Mouse (Mus musculus) MEL (cell line): Measurements from ENCODE around the gene Palm3. TPM values are rescaled to one million over a fixed set of nuclear protein-coding genes. Genes with fewer than 3 reads are reported as not detected.

Source experiments
- DNase-seq: peaks from one replicate; pipeline ENCODE4 v3.0.0; 2011; ENCODE audit warnings: low read depth, low spot score
- H3K27ac ChIP-seq: 2 replicates; pipeline ENCODE4 v1.5.1; 2012; ENCODE audit warnings: low read depth, mild to moderate bottlenecking, control low read depth, low read length, moderate library complexity; ENCODE audit not compliant: control insufficient read depth
- H3K27me3 ChIP-seq, 2 experiments: fragments of 150-350 bp in 1 of 2; sonication (generic) in 1 of 2; 2 replicates each; pipeline ENCODE4 v1.6.1; 2012; ENCODE audit warnings: low read length in 2 of 2, mild to moderate bottlenecking in 2 of 2, improper control_type of control experiment in 1 of 2, moderate library complexity in 1 of 2; ENCODE audit not compliant: insufficient read depth in 2 of 2, control insufficient read depth in 1 of 2
- H3K36me3 ChIP-seq, 2 experiments: 2 replicates each; pipeline ENCODE4 v1.6.1; 2012 to 2014; ENCODE audit warnings: low read length in 2 of 2, improper control_type of control experiment in 1 of 2, inconsistent platforms in 1 of 2, mild to moderate bottlenecking in 1 of 2; ENCODE audit not compliant: insufficient read depth in 2 of 2, control insufficient read depth in 1 of 2
- H3K4me1 ChIP-seq, 2 experiments: fragments of 150-350 bp in 1 of 2; sonication (generic) in 1 of 2; 2 replicates each; pipeline ENCODE4 v1.6.1; 2012; ENCODE audit warnings: low read length in 2 of 2, improper control_type of control experiment in 1 of 2, mild to moderate bottlenecking in 1 of 2; ENCODE audit not compliant: insufficient read depth in 2 of 2, control insufficient read depth in 1 of 2
- H3K4me3 ChIP-seq, 2 experiments: fragments of 150-350 bp in 1 of 2; sonication (generic) in 1 of 2; 2 replicates each; pipeline ENCODE4 v1.5.1; 2012; ENCODE audit warnings: low read depth in 2 of 2, low read length in 2 of 2, mild to moderate bottlenecking in 2 of 2, moderate library complexity in 2 of 2, control low read depth in 1 of 2, improper control_type of control experiment in 1 of 2; ENCODE audit not compliant: control insufficient read depth in 1 of 2, insufficient read depth in 1 of 2
- H3K79me2 ChIP-seq: 2 replicates; pipeline ENCODE4 v1.6.1; 2012; ENCODE audit warnings: mild to moderate bottlenecking, low read length, moderate library complexity; ENCODE audit not compliant: control insufficient read depth, poor library complexity, insufficient read depth
- H3K9ac ChIP-seq: 2 replicates; pipeline ENCODE4 v1.6.1; 2012; ENCODE audit warnings: low read depth, mild to moderate bottlenecking, control low read depth, low read length, moderate library complexity; ENCODE audit not compliant: control insufficient read depth, poor library complexity, severe bottlenecking
- H3K9me3 ChIP-seq: fragments of 150-350 bp; sonication (generic); replicated peaks from 2 replicates; pipeline ENCODE4 v1.6.1; 2012; ENCODE audit warnings: mild to moderate bottlenecking, low read length, improper control_type of control experiment, moderate library complexity; ENCODE audit not compliant: insufficient read depth
- BHLHE40 ChIP-seq: IDR thresholded peaks from 2 replicates; pipeline ENCODE4 v1.6.1; 2012; ENCODE audit warnings: low read depth, mild to moderate bottlenecking, inconsistent platforms, low read length, improper control_type of control experiment, borderline replicate concordance
- CHD1 ChIP-seq: IDR thresholded peaks from 2 replicates; pipeline ENCODE4 v1.6.1; 2012; ENCODE audit warnings: low read depth, mild to moderate bottlenecking, inconsistent platforms, low read length, improper control_type of control experiment
- CHD2 ChIP-seq: IDR thresholded peaks from 2 replicates; pipeline ENCODE4 v1.6.1; 2011; ENCODE audit warnings: low read length, improper control_type of control experiment
- CTCF ChIP-seq, 3 experiments: IDR thresholded peaks in 2 of 3; conservative IDR thresholded peaks in 1 of 3; 2 replicates each; pipeline ENCODE4 v1.5.1; 2011 to 2012; ENCODE audit warnings: low read length in 3 of 3, low read depth in 2 of 3, mild to moderate bottlenecking in 2 of 3, improper control_type of control experiment in 1 of 3, inconsistent platforms in 1 of 3, mixed read lengths in 1 of 3, moderate library complexity in 1 of 3; ENCODE audit not compliant: control insufficient read depth in 1 of 3, insufficient read depth in 1 of 3, poor library complexity in 1 of 3, severe bottlenecking in 1 of 3
- ELF1 ChIP-seq: IDR thresholded peaks from 2 replicates; pipeline ENCODE4 v1.6.1; 2014; ENCODE audit warnings: low read depth, mild to moderate bottlenecking, inconsistent platforms, low read length, improper control_type of control experiment, moderate library complexity
- EP300 ChIP-seq, 2 experiments: IDR thresholded peaks; 2 replicates each; pipeline ENCODE4 v1.6.1; 2011; ENCODE audit warnings: improper control_type of control experiment in 2 of 2, low read length in 2 of 2, low read depth in 1 of 2, mild to moderate bottlenecking in 1 of 2
- ETS1 ChIP-seq: IDR thresholded peaks from 2 replicates; pipeline ENCODE4 v1.6.1; 2012; ENCODE audit warnings: low read depth, mild to moderate bottlenecking, inconsistent platforms, low read length, improper control_type of control experiment, moderate library complexity
- GABPA ChIP-seq: IDR thresholded peaks from 2 replicates; pipeline ENCODE4 v1.6.1; 2012; ENCODE audit warnings: low read depth, mild to moderate bottlenecking, inconsistent platforms, low read length, improper control_type of control experiment, moderate library complexity
- GATA1 ChIP-seq: IDR thresholded peaks from 2 replicates; pipeline ENCODE4 v1.6.1; 2011; ENCODE audit warnings: low read depth, low read length, improper control_type of control experiment
- HCFC1 ChIP-seq: IDR thresholded peaks from 2 replicates; pipeline ENCODE4 v1.6.1; 2012; ENCODE audit warnings: low read depth, mild to moderate bottlenecking, inconsistent platforms, low read length, improper control_type of control experiment, moderate library complexity
- JUND ChIP-seq: IDR thresholded peaks from 2 replicates; pipeline ENCODE4 v1.6.1; 2011; ENCODE audit warnings: low read depth, mild to moderate bottlenecking, improper control_type of control experiment, low read length
- KAT2A ChIP-seq: conservative IDR thresholded peaks from 2 replicates; pipeline ENCODE4 v1.6.1; 2012; ENCODE audit warnings: low read depth, low read length, improper control_type of control experiment, inconsistent platforms
- MAFK ChIP-seq: IDR thresholded peaks from 2 replicates; pipeline ENCODE4 v1.6.1; 2011; ENCODE audit warnings: low read depth, mild to moderate bottlenecking, low read length, improper control_type of control experiment, borderline replicate concordance
- MAX ChIP-seq: IDR thresholded peaks from 2 replicates; pipeline ENCODE4 v1.6.1; 2011; ENCODE audit warnings: low read length, improper control_type of control experiment
- MAZ ChIP-seq: IDR thresholded peaks from 2 replicates; pipeline ENCODE4 v1.6.1; 2012; ENCODE audit warnings: low read depth, mild to moderate bottlenecking, inconsistent platforms, low read length, improper control_type of control experiment
- MEF2A ChIP-seq: IDR thresholded peaks from 2 replicates; pipeline ENCODE4 v1.6.1; 2014; ENCODE audit warnings: low read depth, mild to moderate bottlenecking, inconsistent platforms, low read length, improper control_type of control experiment; ENCODE audit not compliant: poor library complexity, insufficient replicate concordance, severe bottlenecking; ENCODE audit errors: extremely low read depth
- MXI1 ChIP-seq: IDR thresholded peaks from 2 replicates; pipeline ENCODE4 v1.6.1; 2011; ENCODE audit warnings: mild to moderate bottlenecking, low read depth, low read length, improper control_type of control experiment
- MYB ChIP-seq: IDR thresholded peaks from 2 replicates; pipeline ENCODE4 v1.6.1; 2011; ENCODE audit warnings: mild to moderate bottlenecking, low read depth, low read length, improper control_type of control experiment
- NELFE ChIP-seq: IDR thresholded peaks from 2 replicates; pipeline ENCODE4 v1.6.1; 2011; ENCODE audit warnings: low read depth, low read length, improper control_type of control experiment
- NRF1 ChIP-seq: IDR thresholded peaks from 2 replicates; pipeline ENCODE4 v1.6.1; 2014; ENCODE audit warnings: low read depth, mild to moderate bottlenecking, inconsistent platforms, low read length, improper control_type of control experiment, moderate library complexity; ENCODE audit not compliant: poor library complexity, insufficient read depth, severe bottlenecking
- POLR2A ChIP-seq, 2 experiments: IDR thresholded peaks; 2 replicates each; pipeline ENCODE4 v1.6.1; 2011 to 2012; ENCODE audit warnings: low read length in 2 of 2, mild to moderate bottlenecking in 2 of 2, control low read depth in 1 of 2, improper control_type of control experiment in 1 of 2, low read depth in 1 of 2, moderate library complexity in 1 of 2; ENCODE audit not compliant: control insufficient read depth in 1 of 2, insufficient read depth in 1 of 2, poor library complexity in 1 of 2
- POLR2AphosphoS2 ChIP-seq: IDR thresholded peaks from 2 replicates; pipeline ENCODE4 v1.6.1; 2011; ENCODE audit warnings: low read length, improper control_type of control experiment
- POLR2AphosphoS5 ChIP-seq: IDR thresholded peaks from 2 replicates; pipeline ENCODE4 v1.6.1; 2012; ENCODE audit warnings: low read depth, borderline replicate concordance, mild to moderate bottlenecking, inconsistent platforms, low read length, moderate library complexity, mixed read lengths
- RAD21 ChIP-seq: IDR thresholded peaks from 2 replicates; pipeline ENCODE4 v1.6.1; 2011; ENCODE audit warnings: mild to moderate bottlenecking, low read depth, low read length, improper control_type of control experiment
- RCOR1 ChIP-seq: IDR thresholded peaks from 2 replicates; pipeline ENCODE4 v1.6.1; 2012; ENCODE audit warnings: low read depth, mild to moderate bottlenecking, inconsistent platforms, low read length, improper control_type of control experiment
- SIN3A ChIP-seq: IDR thresholded peaks from 2 replicates; pipeline ENCODE4 v1.6.1; 2012; ENCODE audit warnings: low read length, improper control_type of control experiment, inconsistent platforms
- SMC3 ChIP-seq: IDR thresholded peaks from 2 replicates; pipeline ENCODE4 v1.6.1; 2011; ENCODE audit warnings: low read depth, low read length, improper control_type of control experiment
- TAL1 ChIP-seq: IDR thresholded peaks from 2 replicates; pipeline ENCODE4 v1.6.1; 2012; ENCODE audit warnings: mild to moderate bottlenecking, inconsistent platforms, low read length, moderate library complexity, mixed read lengths
- TBP ChIP-seq: IDR thresholded peaks from 2 replicates; pipeline ENCODE4 v1.8.0; 2011; ENCODE audit warnings: low read depth, low read length, improper control_type of control experiment
- TCF12 ChIP-seq: IDR thresholded peaks from 2 replicates; pipeline ENCODE4 v1.6.1; 2014; ENCODE audit warnings: low read depth, mild to moderate bottlenecking, inconsistent platforms, low read length, improper control_type of control experiment, moderate library complexity
- UBTF ChIP-seq: IDR thresholded peaks from 2 replicates; pipeline ENCODE4 v1.6.1; 2012; ENCODE audit warnings: low read depth, mild to moderate bottlenecking, inconsistent platforms, low read length, improper control_type of control experiment, moderate library complexity, borderline replicate concordance; ENCODE audit not compliant: insufficient read depth
- USF1 ChIP-seq: IDR thresholded peaks from 2 replicates; pipeline ENCODE4 v1.6.1; 2014; ENCODE audit warnings: low read depth, mild to moderate bottlenecking, inconsistent platforms, low read length, improper control_type of control experiment, moderate library complexity
- USF2 ChIP-seq, 2 experiments: IDR thresholded peaks; 2 replicates each; pipeline ENCODE4 v1.6.1; 2011 to 2012; ENCODE audit warnings: improper control_type of control experiment in 2 of 2, low read length in 2 of 2, borderline replicate concordance in 1 of 2, inconsistent platforms in 1 of 2, low read depth in 1 of 2, mild to moderate bottlenecking in 1 of 2; ENCODE audit not compliant: insufficient read depth in 1 of 2
- ZC3H11A ChIP-seq: IDR thresholded peaks from 2 replicates; pipeline ENCODE4 v1.6.1; 2012; ENCODE audit warnings: low read depth, mild to moderate bottlenecking, inconsistent platforms, low read length, improper control_type of control experiment
- ZMIZ1 ChIP-seq: IDR thresholded peaks from 2 replicates; pipeline ENCODE4 v1.6.1; 2012; ENCODE audit warnings: low read depth, mild to moderate bottlenecking, inconsistent platforms, low read length, improper control_type of control experiment, moderate library complexity
- ZNF384 ChIP-seq: IDR thresholded peaks from 2 replicates; pipeline ENCODE4 v1.6.1; 2012; ENCODE audit warnings: low read depth, mild to moderate bottlenecking, inconsistent platforms, low read length, improper control_type of control experiment
- polyA plus RNA-seq, 2 experiments: library from polyadenylated mRNA; stranded (reverse) in 1 of 2; unstranded in 1 of 2; fragments of >175 nt in 1 of 2; fragments of >200 nt in 1 of 2; gene quantifications; 2 replicates each; pipeline versions ENCODE4 v1.2.1 to v1.2.4; 2012; ENCODE audit warnings: low replicate concordance in 2 of 2, low read depth in 1 of 2; ENCODE audit not compliant: insufficient read length in 2 of 2, insufficient read depth in 1 of 2, missing spikeins in 1 of 2
- total RNA-seq: library from RNA; depleted of rRNA; stranded (reverse); fragments of 300-350 nt; gene quantifications from 2 replicates; pipeline ENCODE4 v1.2.3, GENCODE M21; 2012

Gene Palm3
- total and polyA plus RNA-seq, 3 experiments: 0.65 to 3.6 TPM; not detected in 1

- peak within 1 kb of the TSS; percentile 92 for H3K9ac ChIP-seq
- no peaks in the 10 kb centered on the region for H3K27me3 ChIP-seq
- H3K79me2 ChIP-seq: peaks cover 14% of the 10 kb centered on the region
- H3K9me3 ChIP-seq: no peaks in the 10 kb centered on the region
- peak within 1 kb of the TSS; percentile 88 for H3K27ac ChIP-seq
- DNase-seq: peak; percentile 100
- peaks cover 6 to 26% of the 10 kb centered on the region in 2 experiments for H3K4me1 ChIP-seq
- peak within 1 kb of the TSS; percentile 71 to 94 for H3K4me3 ChIP-seq
- H3K36me3 ChIP-seq: peaks cover 0 to 28% of the 10 kb centered on the region in 2 experiments; a peak in 2 of 4 replicates
- no peak for TF ChIP-seq ZC3H11A
- peak; percentile 51; the same call in 1 of the 2 replicates for TF ChIP-seq NRF1
- peak in 1 of 2 experiments; percentile 82; a peak in 3 of 4 replicates for TF ChIP-seq POLR2A (IDR thresholded peaks at IDR 0.05; ENCODE audit: control insufficient read depth in 1 of 2, insufficient read depth in 1 of 2, low read depth in 1 of 2, low read length in 2 of 2, poor library complexity in 1 of 2)
- peak; percentile 99 for TF ChIP-seq HCFC1
- no peak for TF ChIP-seq MAZ
- TF ChIP-seq CHD1: no peak
- TF ChIP-seq CHD2: peak; percentile 96
- no peak for TF ChIP-seq MYB
- TF ChIP-seq BHLHE40: no peak
- no peak for TF ChIP-seq CTCF (IDR thresholded peaks at IDR 0.05 in 2 of 3, conservative IDR thresholded peaks at IDR 0.05 in 1 of 3; ENCODE audit: control insufficient read depth in 1 of 3, insufficient read depth in 1 of 3, low read depth in 2 of 3, low read length in 3 of 3, poor library complexity in 1 of 3, severe bottlenecking in 1 of 3)
- TF ChIP-seq MAFK: no peak
- no peak for TF ChIP-seq UBTF
- no peak for TF ChIP-seq EP300 (IDR thresholded peaks at IDR 0.05; ENCODE audit: low read depth in 1 of 2, low read length in 2 of 2)
- no peak; the same call in 1 of the 2 replicates for TF ChIP-seq ZMIZ1
- no peak for TF ChIP-seq GABPA
- TF ChIP-seq SIN3A: peak; percentile 96
- TF ChIP-seq RAD21: no peak
- TF ChIP-seq USF1: no peak
- TF ChIP-seq KAT2A: peak; percentile 92
- TF ChIP-seq MXI1: peak; percentile 83
- TF ChIP-seq POLR2AphosphoS2: peak; percentile 74; the same call in 1 of the 2 replicates
- TF ChIP-seq MAX: no peak
- peak; percentile 73 for TF ChIP-seq NELFE
- peak; percentile 74; the same call in 1 of the 2 replicates for TF ChIP-seq ETS1
- TF ChIP-seq TCF12: no peak; the same call in 1 of the 2 replicates
- no peak for TF ChIP-seq USF2 (IDR thresholded peaks at IDR 0.05; ENCODE audit: borderline replicate concordance in 1 of 2, insufficient read depth in 1 of 2, low read depth in 1 of 2, low read length in 2 of 2)
- TF ChIP-seq POLR2AphosphoS5: no peak
- TF ChIP-seq RCOR1: no peak
- peak; percentile 78 for TF ChIP-seq TBP
- TF ChIP-seq ZNF384: no peak
- TF ChIP-seq MEF2A: no peak
- no peak for TF ChIP-seq SMC3
- TF ChIP-seq GATA1: no peak
- no peak for TF ChIP-seq TAL1
- peak; percentile 71 for TF ChIP-seq ELF1
- TF ChIP-seq JUND: no peak
Observed at GRCm38 (mm10) chr8:84066291-84066930, 45.1 kb downstream of the Palm3 start, which contains the start of gene Rfx1. Gene Rfx1, plus strand, starts transcription at chr8:84066834.
